Mouse (Mus musculus): ENCODE results near the gene Gse1. TPM values are rescaled to one million over a fixed set of nuclear protein-coding genes. Genes with fewer than 3 reads are reported as not detected.
A peak's percentile ranks its signal among the peaks of the same experiment; 100 is the strongest.

Gse1 gene
- polyA plus RNA-seq, 1 experiment from 2014 or later, result 31.3 TPM

- Histone ChIP-seq H3K4me2 (replicated peaks) (no peak overlapping the region), H3K4me1 (peaks cover 99% of the 10 kb centered on the region), H3K4me3 (no peak overlapping the region), H3K36me3 (no peaks in the 10 kb centered on the region), H3K27me3 (no peaks in the 10 kb centered on the region), H3K9ac (replicated peaks) (no peak overlapping the region), H3K27ac (replicated peaks) (peak overlapping the region; percentile 95; the same call in 1 of the 2 replicates), H3K9me3 (no peaks in the 10 kb centered on the region)
- ATAC-seq (replicated peaks), result no peak
- 60% methylated on average over 14 of the region's 14 CpGs for WGBS
Observed at GRCm38 (mm10) chr8:120518736-120519534, 290.7 kb downstream of the Gse1 start.

- Histone ChIP-seq H3K9me3 (no peaks in the 10 kb centered on the region), H3K9ac (replicated peaks) (no peak overlapping the region), H3K27me3 (no peaks in the 10 kb centered on the region), H3K36me3 (no peaks in the 10 kb centered on the region), H3K27ac (replicated peaks) (peak overlapping the region; percentile 95), H3K4me3 (no peak overlapping the region), H3K4me2 (replicated peaks) (peak overlapping the region; percentile 34; the same call in 1 of the 2 replicates), H3K4me1 (peaks cover 97% of the 10 kb centered on the region)
- no peak for ATAC-seq (replicated peaks)
- 64% methylated on average over 15 of the region's 15 CpGs for WGBS
Observed at GRCm38 (mm10) chr8:120520287-120520686, 292.0 kb downstream of the Gse1 start.

DNA sequence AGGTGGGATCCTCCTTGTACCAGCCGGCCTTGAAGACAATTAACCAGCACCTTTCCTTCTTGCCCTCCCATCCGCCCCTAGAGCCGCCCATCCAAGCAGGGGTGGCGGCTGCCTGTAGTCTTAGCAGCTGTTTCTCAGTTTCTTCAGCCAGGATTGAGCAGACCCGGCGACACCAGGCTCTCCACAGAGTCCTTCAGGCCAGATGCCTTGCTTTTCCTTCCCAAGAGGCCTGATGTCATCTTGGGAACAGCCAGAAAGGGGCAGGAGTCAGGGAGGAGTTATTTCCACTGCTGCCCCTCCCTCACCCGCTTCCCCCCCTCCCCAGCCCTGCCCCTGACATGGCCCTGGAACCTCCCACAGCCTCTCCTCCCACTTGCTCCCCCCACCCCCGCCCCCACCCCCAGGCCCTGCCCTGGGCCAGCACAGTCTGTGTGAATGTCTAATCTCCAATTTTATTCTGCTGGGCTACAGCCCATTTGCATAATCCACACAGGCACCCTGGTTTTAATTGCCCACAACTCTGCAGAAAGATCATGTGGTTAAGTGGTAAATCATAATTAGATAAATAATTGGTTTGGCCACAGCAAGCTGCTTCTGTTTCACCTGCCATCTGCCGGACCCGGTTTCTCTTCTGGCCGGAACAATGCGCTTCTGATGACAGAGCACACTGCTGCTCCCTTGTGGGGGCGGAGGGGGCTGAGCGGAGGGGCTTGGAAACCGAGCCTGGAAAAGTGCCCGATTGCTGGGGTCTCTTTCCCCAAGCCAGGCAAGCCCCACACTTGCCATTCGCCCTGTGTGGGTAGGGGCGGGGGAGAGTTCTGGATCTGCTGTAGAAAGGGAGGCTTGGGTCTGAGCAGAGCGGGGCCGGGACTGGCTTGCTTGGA, 292.7 kb downstream of the Gse1 start:
- Histone ChIP-seq H3K36me3 (no peaks in the 10 kb centered on the region), H3K27me3 (no peaks in the 10 kb centered on the region), H3K4me3 (no peak overlapping the region), H3K4me2 (replicated peaks) (peak overlapping the region; percentile 34), H3K9ac (replicated peaks) (peak overlapping the region; percentile 19; the same call in 1 of the 2 replicates), H3K4me1 (peaks cover 97% of the 10 kb centered on the region), H3K9me3 (no peaks in the 10 kb centered on the region), H3K27ac (replicated peaks) (peak overlapping the region; percentile 95)
- peak; percentile 84 for ATAC-seq (replicated peaks)
- 3% methylated on average over 19 of the region's 20 CpGs for WGBS

DNA sequence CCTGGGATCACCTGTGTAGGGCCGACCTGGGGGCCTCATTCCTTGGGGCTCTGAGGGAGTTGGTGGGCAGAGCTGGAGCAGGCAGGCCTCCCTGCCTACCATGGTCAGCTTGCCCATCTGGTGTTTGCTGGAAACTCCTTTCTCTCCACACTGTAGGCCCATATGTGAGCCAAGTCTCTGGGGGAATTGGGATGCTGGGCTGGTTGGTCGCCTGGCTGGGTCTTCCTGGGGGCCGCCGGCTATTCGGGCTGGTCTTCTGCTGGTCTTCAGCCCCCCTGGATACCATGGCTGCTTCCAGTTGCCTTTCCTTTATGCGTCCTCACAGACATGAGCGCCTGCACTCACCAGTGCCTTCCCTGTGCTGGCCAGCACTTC, 293.3 kb downstream of the Gse1 start:
- 24% methylated on average over 7 of the region's 7 CpGs for WGBS
- Histone ChIP-seq H3K36me3 (no peaks in the 10 kb centered on the region), H3K9me3 (no peaks in the 10 kb centered on the region), H3K4me3 (no peak overlapping the region), H3K27me3 (no peaks in the 10 kb centered on the region), H3K27ac (replicated peaks) (peak overlapping the region; percentile 95), H3K9ac (replicated peaks) (peak overlapping the region; percentile 19; the same call in 1 of the 2 replicates), H3K4me2 (replicated peaks) (peak overlapping the region; percentile 34), H3K4me1 (peaks cover 97% of the 10 kb centered on the region)
- peak; percentile 3; the same call in 1 of the 2 replicates for ATAC-seq (replicated peaks)

DNA sequence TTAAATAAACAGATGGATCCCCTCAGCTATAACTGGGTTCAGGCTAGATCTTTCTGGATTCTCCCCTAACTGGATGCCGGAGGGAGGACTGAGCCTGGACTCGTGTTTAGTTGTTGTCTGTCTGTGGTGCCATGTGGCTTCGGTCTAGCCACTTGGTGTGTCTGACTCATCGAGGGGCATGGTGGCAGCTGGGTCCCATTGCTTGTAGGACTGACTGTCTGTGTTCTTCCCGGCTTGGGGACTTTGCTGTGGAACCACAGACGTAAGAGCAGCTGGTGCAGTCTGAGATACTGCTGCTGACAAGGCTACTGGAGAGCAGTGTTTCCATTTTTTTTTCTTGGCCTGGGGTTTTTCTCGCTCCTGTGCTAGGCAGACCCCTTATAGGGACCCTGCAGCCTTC, 295.4 kb downstream of the Gse1 start:
- H3K9ac ChIP-seq (replicated peaks), result no peak overlapping the region
- H3K27ac ChIP-seq (replicated peaks), result peak overlapping the region; percentile 34
- peaks cover 97% of the 10 kb centered on the region for H3K4me1 ChIP-seq
- no peaks in the 10 kb centered on the region for H3K27me3 ChIP-seq
- H3K36me3 ChIP-seq, result no peaks in the 10 kb centered on the region
- H3K9me3 ChIP-seq, result no peaks in the 10 kb centered on the region
- H3K4me2 ChIP-seq (replicated peaks), result no peak overlapping the region
- no peak for ATAC-seq (replicated peaks)
- no peak overlapping the region for H3K4me3 ChIP-seq
- WGBS, result 45% methylated on average over 7 of the region's 7 CpGs

GRCm38 (mm10) chr8:120525135-120525534, 296.9 kb downstream of the Gse1 start:
- Histone ChIP-seq H3K4me2 (replicated peaks) (no peak overlapping the region), H3K9ac (replicated peaks) (no peak overlapping the region), H3K36me3 (no peaks in the 10 kb centered on the region), H3K27ac (replicated peaks) (no peak overlapping the region), H3K4me3 (no peak overlapping the region), H3K27me3 (no peaks in the 10 kb centered on the region), H3K9me3 (no peaks in the 10 kb centered on the region), H3K4me1 (peaks cover 92% of the 10 kb centered on the region)
- no peak for ATAC-seq (replicated peaks)
- 73% methylated on average over 1 of the region's 1 CpGs for WGBS

GRCm38 (mm10) chr8:120525832-120526231, 297.6 kb downstream of the Gse1 start:
- no peaks in the 10 kb centered on the region for H3K36me3 ChIP-seq

GRCm38 (mm10) chr8:120526577-120526976, 298.3 kb downstream of the Gse1 start:
- peaks cover 88% of the 10 kb centered on the region for H3K4me1 ChIP-seq
- H3K9ac ChIP-seq (replicated peaks), result no peak overlapping the region
- H3K27ac ChIP-seq (replicated peaks), result peak overlapping the region; percentile 2
- no peak overlapping the region for H3K4me2 ChIP-seq (replicated peaks)
- H3K9me3 ChIP-seq, result no peaks in the 10 kb centered on the region
- ATAC-seq (replicated peaks), result no peak
- no peak overlapping the region for H3K4me3 ChIP-seq
- H3K36me3 ChIP-seq, result no peaks in the 10 kb centered on the region
- no peaks in the 10 kb centered on the region for H3K27me3 ChIP-seq
- 41% methylated on average over 4 of the region's 4 CpGs for WGBS

More at GRCm38 (mm10) chr8:120525832-120526231, 297.6 kb downstream of the Gse1 start:
- Histone ChIP-seq H3K9me3 (no peaks in the 10 kb centered on the region), H3K27me3 (no peaks in the 10 kb centered on the region), H3K4me2 (replicated peaks) (no peak overlapping the region), H3K27ac (replicated peaks) (0 out of 2 replicates have a peak overlapping the region, but pooled peaks have one; percentile 32), H3K4me1 (peaks cover 89% of the 10 kb centered on the region), H3K4me3 (no peak overlapping the region), H3K9ac (replicated peaks) (no peak overlapping the region)
- ATAC-seq (replicated peaks), result no peak
- WGBS, result 42% methylated on average over 6 of the region's 6 CpGs

GRCm38 (mm10) chr8:120528332-120528731, 300.1 kb downstream of the Gse1 start:
- Histone ChIP-seq H3K4me1 (peaks cover 90% of the 10 kb centered on the region), H3K4me3 (no peak overlapping the region), H3K4me2 (replicated peaks) (no peak overlapping the region), H3K9me3 (no peaks in the 10 kb centered on the region), H3K27me3 (no peaks in the 10 kb centered on the region), H3K36me3 (no peaks in the 10 kb centered on the region), H3K27ac (replicated peaks) (no peak overlapping the region), H3K9ac (replicated peaks) (no peak overlapping the region)
- no peak for ATAC-seq (replicated peaks)
- 32% methylated on average over 3 of the region's 3 CpGs for WGBS

DNA sequence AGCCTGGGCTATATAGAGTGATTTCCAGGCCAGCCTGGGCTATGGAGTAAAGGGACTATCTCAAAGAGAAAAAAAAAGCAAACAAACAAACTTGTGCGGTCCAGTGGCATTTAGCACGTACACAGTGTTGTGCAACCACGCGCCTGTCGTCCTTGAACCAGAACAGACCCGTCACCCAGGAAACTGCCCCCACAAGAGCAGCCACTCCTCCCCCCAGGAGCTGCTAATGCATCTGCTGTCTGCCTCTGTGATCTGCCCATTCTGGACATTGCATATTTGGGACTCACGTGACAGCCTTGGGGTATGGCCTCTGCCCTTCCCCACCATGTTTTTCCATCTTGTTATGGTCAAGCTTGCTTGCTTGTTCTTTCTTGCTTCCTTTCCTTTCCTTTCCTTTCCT, 301.0 kb downstream of the Gse1 start:
- H3K9ac ChIP-seq (replicated peaks), result no peak overlapping the region
- no peaks in the 10 kb centered on the region for H3K9me3 ChIP-seq
- 65% methylated on average over 7 of the region's 7 CpGs for WGBS
- peaks cover 90% of the 10 kb centered on the region for H3K4me1 ChIP-seq
- H3K36me3 ChIP-seq, result no peaks in the 10 kb centered on the region
- H3K4me2 ChIP-seq (replicated peaks), result no peak overlapping the region
- H3K27me3 ChIP-seq, result no peaks in the 10 kb centered on the region
- H3K4me3 ChIP-seq, result no peak overlapping the region
- no peak overlapping the region for H3K27ac ChIP-seq (replicated peaks)
- ATAC-seq (replicated peaks), result no peak

GRCm38 (mm10) chr8:120530954-120531656, 302.8 kb downstream of the Gse1 start:
- peaks cover 91% of the 10 kb centered on the region for H3K4me1 ChIP-seq
- 45% methylated on average over 16 of the region's 16 CpGs for WGBS
- no peak overlapping the region for H3K4me3 ChIP-seq
- H3K4me2 ChIP-seq (replicated peaks), result no peak overlapping the region
- no peak overlapping the region for H3K9ac ChIP-seq (replicated peaks)
- ATAC-seq (replicated peaks), result no peak
- H3K27ac ChIP-seq (replicated peaks), result peak overlapping the region; percentile 98
- H3K9me3 ChIP-seq, result no peaks in the 10 kb centered on the region
- no peaks in the 10 kb centered on the region for H3K27me3 ChIP-seq
- no peaks in the 10 kb centered on the region for H3K36me3 ChIP-seq

Measured in forebrain, embryonic 15.5 days (tissue).